Mouse (Mus musculus): Measurements from ENCODE around the gene Rab35.

The Rab35 gene

GRCm38 (mm10) chr5:115631505-115632357, at the start of gene Rab35:
TSS of gene Rab35 (plus strand) at chr5:115631908.
- peak; percentile 93 for DNase-seq (ENCODE audit: low read depth, low spot score)

GRCm38 (mm10) chr5:115585616-115586015, 46.1 kb upstream of the Rab35 start:
- no peak for DNase-seq (ENCODE audit: low read depth, low spot score)

- DNase-seq (ENCODE audit: low read depth, low spot score), result no peak
Observed at GRCm38 (mm10) chr5:115586166-115586565, 45.5 kb upstream of the Rab35 start.

GRCm38 (mm10) chr5:115586780-115587179, 44.9 kb upstream of the Rab35 start:
- no peak for DNase-seq (ENCODE audit: low read depth, low spot score)

GRCm38 (mm10) chr5:115591028-115591427, 40.7 kb upstream of the Rab35 start:
- DNase-seq (ENCODE audit: low read depth, low spot score), result no peak

GRCm38 (mm10) chr5:115591506-115591905, 40.2 kb upstream of the Rab35 start:
- DNase-seq (ENCODE audit: low read depth, low spot score), result no peak

- no peak for DNase-seq (ENCODE audit: low read depth, low spot score)
Observed at GRCm38 (mm10) chr5:115603561-115603960, 28.1 kb upstream of the Rab35 start.

GRCm38 (mm10) chr5:115611566-115611965, 20.1 kb upstream of the Rab35 start:
- DNase-seq (ENCODE audit: low read depth, low spot score), result no peak

GRCm38 (mm10) chr5:115613332-115613731, 18.4 kb upstream of the Rab35 start:
- no peak for DNase-seq (ENCODE audit: low read depth, low spot score)

GRCm38 (mm10) chr5:115614948-115615347, 16.8 kb upstream of the Rab35 start:
- no peak for DNase-seq (ENCODE audit: low read depth, low spot score)

- DNase-seq (ENCODE audit: low read depth, low spot score), result no peak
Observed at GRCm38 (mm10) chr5:115619690-115620089, 12.0 kb upstream of the Rab35 start.

GRCm38 (mm10) chr5:115622686-115623085, 9.0 kb upstream of the Rab35 start:
- DNase-seq (ENCODE audit: low read depth, low spot score), result no peak

- DNase-seq (ENCODE audit: low read depth, low spot score), result no peak
Observed at GRCm38 (mm10) chr5:115623694-115624440, 7.8 kb upstream of the Rab35 start.

- DNase-seq (ENCODE audit: low read depth, low spot score), result no peak
Observed at GRCm38 (mm10) chr5:115626237-115626886, 5.3 kb upstream of the Rab35 start.

GRCm38 (mm10) chr5:115628083-115628482, 3.6 kb upstream of the Rab35 start:
- DNase-seq (ENCODE audit: low read depth, low spot score), result no peak

GRCm38 (mm10) chr5:115629672-115630071, 2.0 kb upstream of the Rab35 start:
- no peak for DNase-seq (ENCODE audit: low read depth, low spot score)

GRCm38 (mm10) chr5:115630291-115630690, 1.4 kb upstream of the Rab35 start:
- no peak for DNase-seq (ENCODE audit: low read depth, low spot score)

GRCm38 (mm10) chr5:115632358-115632714, 628 bp downstream of the Rab35 start:
- DNase-seq (ENCODE audit: low read depth, low spot score), result no peak

GRCm38 (mm10) chr5:115633060-115633459, 1.4 kb downstream of the Rab35 start:
- DNase-seq (ENCODE audit: low read depth, low spot score), result no peak

GRCm38 (mm10) chr5:115634046-115634445, 2.3 kb downstream of the Rab35 start:
- DNase-seq (ENCODE audit: low read depth, low spot score), result no peak

- no peak for DNase-seq (ENCODE audit: low read depth, low spot score)
Observed at GRCm38 (mm10) chr5:115635536-115635935, 3.8 kb downstream of the Rab35 start.

GRCm38 (mm10) chr5:115644192-115644591, 12.5 kb downstream of the Rab35 start:
- no peak for DNase-seq (ENCODE audit: low read depth, low spot score)

Data from retina, postnatal 7 days (tissue).